Mouse (Mus musculus) limb, embryonic 11.5 days (tissue): ENCODE measurements at regions not wholly inside any gene's neighbourhood (a gene's known extent, or its start where the extent isn't known, plus 50 kb on each side); places are given as distances from the start of the nearest gene placed in this dataset.
"Not testable (repeated sequence)": the region's sequence is repeated elsewhere in the genome, so short reads cannot be mapped to it uniquely, and the experiment has no call there.

Source experiments
- ATAC-seq: fragments of 200-750 bp; cut with Nextera tagmentation; 2 replicates; pipeline ENCODE4 v1.8.0; 2017; ENCODE audit warnings: low read depth; ENCODE audit not compliant: insufficient number of reproducible peaks, low FRiP score, low TSS enrichment
- DNase-seq: peaks from one replicate; pipeline ENCODE4 v3.0.0-alpha.2; 2015; ENCODE audit warnings: low spot score
- H3K27ac ChIP-seq: fragments of 300-500 bp; sonication (generic); replicated peaks from 2 replicates; pipeline ENCODE4 v1.5.1; 2014; ENCODE audit warnings: low read depth, mild to moderate bottlenecking, low read length
- H3K27me3 ChIP-seq: fragments of 300-500 bp; sonication (generic); 2 replicates; pipeline ENCODE4 v1.6.1; 2014; ENCODE audit warnings: mild to moderate bottlenecking, low read length, mixed read lengths; ENCODE audit not compliant: control insufficient read depth, insufficient read depth
- H3K36me3 ChIP-seq: fragments of 300-500 bp; sonication (generic); 2 replicates; pipeline ENCODE4 v1.6.1; 2014; ENCODE audit warnings: mild to moderate bottlenecking, low read length, moderate library complexity, mixed read lengths; ENCODE audit not compliant: control insufficient read depth, insufficient read depth
- H3K4me1 ChIP-seq: fragments of 300-500 bp; sonication (generic); 2 replicates; pipeline ENCODE4 v1.6.1; 2014; ENCODE audit warnings: low read length, mixed read lengths; ENCODE audit not compliant: control insufficient read depth, insufficient read depth
- H3K4me2 ChIP-seq: fragments of 300-500 bp; sonication (generic); 2 replicates; pipeline ENCODE4 v1.6.1; 2014; ENCODE audit warnings: low read depth, mild to moderate bottlenecking, moderate library complexity; ENCODE audit not compliant: severe bottlenecking
- H3K4me3 ChIP-seq: fragments of 300-500 bp; sonication (generic); 2 replicates; pipeline ENCODE4 v1.5.1; 2014; ENCODE audit warnings: low read depth, low read length
- H3K9ac ChIP-seq: fragments of 300-500 bp; sonication (generic); 2 replicates; pipeline ENCODE4 v1.6.1; 2014; ENCODE audit warnings: mild to moderate bottlenecking, low read length
- H3K9me3 ChIP-seq: fragments of 300-500 bp; sonication (generic); 2 replicates; pipeline ENCODE4 v1.6.1; 2016; ENCODE audit warnings: low read length; ENCODE audit not compliant: control insufficient read depth
- WGBS: fragments of 180-500 bp; shearing (Covaris S2); extraction: QIAGEN DNeasy Blood & Tissue Kit; methylation state at CpG from one replicate; pipeline ENCODE4 v1.1.7; 2014; 5-methylcytosine and 5-hydroxymethylcytosine counted together

DNA sequence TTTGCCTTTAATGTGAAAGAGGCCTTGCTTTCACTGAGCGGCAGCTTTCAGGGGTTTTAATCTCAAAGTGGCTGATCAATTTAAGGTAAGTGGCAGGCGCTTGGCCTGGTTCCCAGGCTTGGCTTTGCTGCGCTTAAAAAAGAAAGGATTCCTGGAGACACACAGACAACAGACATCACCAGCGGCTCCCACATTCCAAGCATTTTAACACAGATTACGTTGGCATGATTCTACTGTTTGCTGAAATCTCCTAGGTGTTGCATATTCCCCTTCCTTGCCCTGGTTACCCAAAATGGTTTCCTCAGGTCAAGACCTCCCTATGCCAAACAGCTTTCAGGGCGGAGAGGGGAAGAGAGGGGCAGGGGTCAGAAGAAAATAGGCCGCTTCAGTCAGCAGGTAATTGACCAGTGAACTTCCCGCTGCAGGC is 51.3 kb upstream of the Cdk6 start:
- H3K9ac ChIP-seq, H3K4me3 ChIP-seq, H3K4me1 ChIP-seq, ATAC-seq, H3K27me3 ChIP-seq, H3K36me3 ChIP-seq, H3K9me3 ChIP-seq, DNase-seq, H3K4me2 ChIP-seq, H3K27ac ChIP-seq: not testable (repeated sequence)
- WGBS: 28% methylated on average over 8 of the region's 8 CpGs
